Mouse (Mus musculus) left cerebral cortex, adult 2 months (tissue): ENCODE results near the gene Rem1. TPM values are rescaled to one million over a fixed set of nuclear protein-coding genes. Genes with fewer than 3 reads are reported as not detected.

Source experiments
- DNase-seq, 2 experiments: peaks; one replicate each; pipeline ENCODE4 v3.0.0; 2021 to 2022; ENCODE audit warnings: low spot score in 2 of 2, mixed read lengths in 1 of 2; ENCODE audit errors: extremely low spot score in 1 of 2
- H3K27ac ChIP-seq: fragments of 200-600 bp; 2 replicates; pipeline ENCODE4 v1.8.1; 2022
- H3K4me3 ChIP-seq: fragments of 200-600 bp; 2 replicates; pipeline ENCODE4 v1.8.1; 2022
- CTCF ChIP-seq: fragments of 200-600 bp; IDR thresholded peaks from 2 replicates; pipeline ENCODE4 v1.8.1; 2022; ENCODE audit warnings: antibody characterized with exemption, mild to moderate bottlenecking, moderate library complexity
- intact Hi-C: fragments of 180-260 bp; cut with DNase I; formaldehyde crosslinking; loops from one replicate; pipeline ENCODE4 v1.15.1; 2025
- total RNA-seq, 2 experiments: library from RNA; stranded (reverse); gene quantifications; 2 replicates each; pipeline ENCODE4 v1.2.3; 2021

Gene Rem1
- total RNA-seq, 2 experiments from 2014 or later: 0.65 to 0.68 TPM

GRCm38 (mm10) chr2:152669639-152670484 is 43.1 kb downstream of the Rem1 start:
- Histone ChIP-seq H3K27ac (peak overlapping the region; percentile 97), H3K4me3 (peak overlapping the region; percentile 81)
- no peak for DNase-seq
- intact Hi-C loops: loop anchor here (5.0 kb wide), 2 partner anchors 273 to 443 kb away; partner anchors contain the start of genes Csnk2a1 and Sox12
- TF ChIP-seq CTCF: no peak

GRCm38 (mm10) chr2:152670983-152671641 is 44.4 kb downstream of the Rem1 start:
- Histone ChIP-seq H3K4me3 (peak overlapping the region; percentile 81), H3K27ac (peak overlapping the region; percentile 54; the same call in 1 of the 2 replicates)
- DNase-seq: no peak
- no peak for TF ChIP-seq CTCF
- intact Hi-C loops: loop anchor here (5.0 kb wide), 2 partner anchors 274 to 444 kb away; partner anchors contain the start of genes Csnk2a1 and Sox12

- TF ChIP-seq CTCF: peak; percentile 56
- H3K4me3 ChIP-seq: peak overlapping the region; percentile 81
Observed at GRCm38 (mm10) chr2:152671642-152671999, 44.9 kb downstream of the Rem1 start.

GRCm38 (mm10) chr2:152672166-152672565 is 45.4 kb downstream of the Rem1 start:
- Histone ChIP-seq H3K4me3 (peak overlapping the region; percentile 81), H3K27ac (no peak overlapping the region; the same call in 1 of the 2 replicates)
- intact Hi-C loops: loop anchor here (5.0 kb wide), 2 partner anchors 275 to 445 kb away; partner anchors contain the start of genes Csnk2a1 and Sox12
- no peak for DNase-seq
- TF ChIP-seq CTCF: no peak

More at GRCm38 (mm10) chr2:152671642-152671999, 44.9 kb downstream of the Rem1 start:
- DNase-seq: peak; percentile 54 to 58
- intact Hi-C loops: loop anchor here (5.0 kb wide), 2 partner anchors 274 to 444 kb away; partner anchors contain the start of genes Csnk2a1 and Sox12
- H3K27ac ChIP-seq: peak overlapping the region; percentile 54; the same call in 1 of the 2 replicates

- 0 out of 2 replicates have a peak overlapping the region, but pooled peaks have one; percentile 8 for H3K27ac ChIP-seq
- no peak overlapping the region for H3K4me3 ChIP-seq
- TF ChIP-seq CTCF: no peak
- DNase-seq: no peak
- intact Hi-C loops: loop anchor here (5.0 kb wide), 2 partner anchors 277 to 447 kb away; partner anchors contain the start of genes Csnk2a1 and Sox12
Observed at GRCm38 (mm10) chr2:152674148-152674547, 47.4 kb downstream of the Rem1 start.

GRCm38 (mm10) chr2:152675252-152675791 is 48.6 kb downstream of the Rem1 start:
- H3K4me3 ChIP-seq: no peak overlapping the region
- peak overlapping the region; percentile 50; the same call in 1 of the 2 replicates for H3K27ac ChIP-seq
- no peak for DNase-seq
- no peak for TF ChIP-seq CTCF
- intact Hi-C loops: loop anchor here (5.0 kb wide), 1 partner anchor 58 kb away; no protein-coding TSS in a partner anchor

GRCm38 (mm10) chr2:152678302-152678701 is 51.6 kb downstream of the Rem1 start:
- TF ChIP-seq CTCF: peak; percentile 78
- DNase-seq: no peak
- intact Hi-C loops: loop anchor here (5.0 kb wide), 1 partner anchor 61 kb away; no protein-coding TSS in a partner anchor
- Histone ChIP-seq H3K4me3 (no peak overlapping the region), H3K27ac (no peak overlapping the region)

- no peak for TF ChIP-seq CTCF
- DNase-seq: no peak
Observed at GRCm38 (mm10) chr2:152678925-152679324, 52.2 kb downstream of the Rem1 start.

GRCm38 (mm10) chr2:152679701-152680355 is 53.1 kb downstream of the Rem1 start:
- TF ChIP-seq CTCF: no peak
- Histone ChIP-seq H3K27ac (no peak overlapping the region), H3K4me3 (no peak overlapping the region)
- no peak for DNase-seq
- intact Hi-C loops: loop anchor here (5.0 kb wide), 1 partner anchor 63 kb away; no protein-coding TSS in a partner anchor

More at GRCm38 (mm10) chr2:152678925-152679324, 52.2 kb downstream of the Rem1 start:
- Histone ChIP-seq H3K27ac (no peak overlapping the region), H3K4me3 (no peak overlapping the region)
- intact Hi-C loops: loop anchor here (5.0 kb wide), 1 partner anchor 62 kb away; no protein-coding TSS in a partner anchor

GRCm38 (mm10) chr2:152683086-152683485 is 56.3 kb downstream of the Rem1 start:
- intact Hi-C loops: no loop called here
- H3K4me3 ChIP-seq: no peak overlapping the region
- no peak for DNase-seq
- H3K27ac ChIP-seq: no peak overlapping the region
- TF ChIP-seq CTCF: no peak

Other genes with a start within 250 kb of the Rem1 start
- gene Sox12, start 228.9 kb upstream of the Rem1 start, total RNA-seq: 10 to 100 TPM; 12.8 to 15.7 TPM
- 1 to 10 TPM; 8.5 to 9.9 TPM for gene Zcchc3, start 211.9 kb upstream of the Rem1 start, total RNA-seq
- 1 to 10 TPM; 2.4 to 3.0 TPM for gene 6820408C15Rik, start 211.4 kb upstream of the Rem1 start, total RNA-seq
- not detected for gene Defb23, start 162.3 kb upstream of the Rem1 start, total RNA-seq
- gene Defb20, start 149.9 kb upstream of the Rem1 start, total RNA-seq: not detected
- gene Defb22, start 136.8 kb upstream of the Rem1 start, total RNA-seq: not detected
- not detected for gene Defb26, start 115.3 kb upstream of the Rem1 start, total RNA-seq
- gene Defb28, start 108.7 kb upstream of the Rem1 start, total RNA-seq: not detected
- gene Defb29, start 86.9 kb upstream of the Rem1 start, total RNA-seq: not detected
- not detected for gene Gm17416, start 57.6 kb upstream of the Rem1 start, total RNA-seq
- not detected for gene Defb21, start 54.2 kb upstream of the Rem1 start, total RNA-seq
- not detected for gene Defb19, start 46.6 kb upstream of the Rem1 start, total RNA-seq
- gene Defb45, start 27.6 kb upstream of the Rem1 start, total RNA-seq: not detected
- gene Defb36, start 22.6 kb upstream of the Rem1 start, total RNA-seq: not detected
- not detected for gene Defb25, start 3.9 kb upstream of the Rem1 start, total RNA-seq
- gene H13, start 42.5 kb downstream of the Rem1 start, total RNA-seq: 10 to 100 TPM; 77.2 to 82.2 TPM
- gene Mcts2, start 60.1 kb downstream of the Rem1 start, total RNA-seq: 10 to 100 TPM; 17.6 to 19.8 TPM
- gene Id1, start 109.3 kb downstream of the Rem1 start, total RNA-seq: 10 to 100 TPM; 22.4 to 24.2 TPM
- 1 to 10 TPM; 1.7 to 1.9 TPM for gene Cox4i2, start 127.2 kb downstream of the Rem1 start, total RNA-seq
- gene Bcl2l1, start 204.8 kb downstream of the Rem1 start, total RNA-seq: 100 to 1,000 TPM; 133 to 135 TPM
- 1 to 10 TPM; 2.5 to 3.0 TPM for gene Tpx2, start 221.0 kb downstream of the Rem1 start, total RNA-seq